Mouse (Mus musculus) kidney, adult 2 months (tissue): ENCODE results near the gene D430041D05Rik.

Experiments
- CTCF ChIP-seq: fragments of 200-500 bp; conservative IDR thresholded peaks from 2 replicates; pipeline ENCODE4 v1.5.1; 2011; ENCODE audit warnings: low read depth, mild to moderate bottlenecking, control low read depth, low read length, moderate library complexity, mixed read lengths; ENCODE audit not compliant: insufficient read depth, insufficient read length
- POLR2A ChIP-seq: fragments of 200-500 bp; IDR thresholded peaks from one replicate; pipeline ENCODE4 v1.6.1; 2011; ENCODE audit warnings: low read depth, low read length, control low read depth

GRCm38 (mm10) chr2:104356531-104356930 lies 54.3 kb downstream of the D430041D05Rik start:
- TF ChIP-seq POLR2A (no peak), CTCF (no peak)
